In genomic region chr19:24418030-24418429, GRCm38 (mm10) we compare ENCODE assay signal across 13 mouse cellular contexts.
"Had no signal": no experiment of that assay in that cellular context is flagged by ENCODE, and none has a peak within 500 bp of the region (broad histone marks: within the 10 kb centered on the region; RNA-seq: fewer than 3 reads in every experiment).

No protein-coding gene starts in this region.

- H3K9ac ChIP-seq: lung, embryonic 14.5 days; midbrain, embryonic 12.5 days; neural tube, embryonic 13.5 days; neural tube, embryonic 15.5 days had no signal

- H3K9me3 ChIP-seq: midbrain, embryonic 10.5 days; midbrain, embryonic 12.5 days; neural tube, embryonic 13.5 days; neural tube, embryonic 15.5 days had no signal

- H3K4me1 ChIP-seq: midbrain, embryonic 12.5 days; neural tube, embryonic 13.5 days had no signal

- DNase-seq: lung, adult 18-20 months; lung, embryonic 14.5 days; lung, postnatal 10 days; midbrain, embryonic 14.5 days; right cerebral cortex, postnatal 14 days; thymus, adult 18-20 months; thymus, postnatal 14 days; thymus, postnatal 36 days had no signal

- H3K27me3 ChIP-seq: midbrain, embryonic 12.5 days; neural tube, embryonic 13.5 days; neural tube, embryonic 15.5 days had no signal

- H3K4me3 ChIP-seq: midbrain, embryonic 10.5 days; midbrain, embryonic 12.5 days; myocyte; neural tube, embryonic 13.5 days; neural tube, embryonic 15.5 days had no signal

- H3K27ac ChIP-seq: midbrain, embryonic 12.5 days; neural tube, embryonic 13.5 days; neural tube, embryonic 15.5 days had no signal

- H3K36me3 ChIP-seq: midbrain, embryonic 10.5 days; midbrain, embryonic 12.5 days; neural tube, embryonic 13.5 days; neural tube, embryonic 15.5 days had no signal

- H3K4me2 ChIP-seq: lung, embryonic 14.5 days; midbrain, embryonic 12.5 days; neural tube, embryonic 13.5 days; neural tube, embryonic 15.5 days had no signal
